Mouse (Mus musculus): ENCODE data around the gene Naa50. TPM values are rescaled to one million over a fixed set of nuclear protein-coding genes. Genes with fewer than 3 reads are reported as not detected.

Naa50 gene
- total RNA-seq, 2 experiments from 2014 or later: 22.5 to 25.6 TPM

GRCm38 (mm10) chr16:44138377-44138978 is 1.2 kb upstream of the Naa50 start:
- no peak for ATAC-seq (replicated peaks; ENCODE audit: low FRiP score, poor library complexity, severe bottlenecking)

DNA sequence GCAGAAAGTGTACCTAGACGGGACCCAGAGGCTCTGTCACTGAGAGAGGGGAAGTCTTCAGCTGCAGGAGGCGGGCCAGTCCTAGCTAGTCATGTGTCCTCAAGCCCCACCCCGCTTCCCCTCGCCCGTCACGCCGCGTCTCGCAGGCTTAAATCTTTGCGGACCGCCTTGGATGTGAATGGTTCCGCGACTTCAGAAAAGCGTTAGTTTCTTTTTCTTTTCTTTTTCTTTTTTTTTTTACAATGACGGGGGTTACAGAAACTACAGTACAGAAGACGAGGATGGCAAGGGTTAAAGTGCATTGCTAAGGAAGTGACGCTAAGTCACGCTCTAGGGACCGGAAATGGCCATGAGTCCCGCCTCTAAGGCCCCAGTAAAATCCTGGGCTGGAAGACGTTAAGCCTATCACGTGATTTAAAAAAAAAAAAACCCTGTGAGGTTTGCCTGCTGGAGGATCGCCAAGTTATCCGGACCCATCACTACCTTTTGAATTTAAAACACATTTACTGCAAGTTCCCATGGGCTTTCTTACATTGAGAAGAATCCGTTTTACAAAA is 573 bp upstream of the Naa50 start:
- ATAC-seq (replicated peaks; ENCODE audit: low FRiP score, poor library complexity, severe bottlenecking): peak; percentile 89

- ATAC-seq (replicated peaks; ENCODE audit: low FRiP score, poor library complexity, severe bottlenecking): peak; percentile 59
These were observed 657 bp downstream of the Naa50 start for GRCm38 (mm10) chr16:44140186-44140787.

- no peak for ATAC-seq (replicated peaks; ENCODE audit: low FRiP score, poor library complexity, severe bottlenecking)
These were observed 1.9 kb downstream of the Naa50 start for GRCm38 (mm10) chr16:44141483-44141882.

GRCm38 (mm10) chr16:44149002-44149767 is 9.6 kb downstream of the Naa50 start:
- no peak for ATAC-seq (replicated peaks; ENCODE audit: low FRiP score, poor library complexity, severe bottlenecking)

DNA sequence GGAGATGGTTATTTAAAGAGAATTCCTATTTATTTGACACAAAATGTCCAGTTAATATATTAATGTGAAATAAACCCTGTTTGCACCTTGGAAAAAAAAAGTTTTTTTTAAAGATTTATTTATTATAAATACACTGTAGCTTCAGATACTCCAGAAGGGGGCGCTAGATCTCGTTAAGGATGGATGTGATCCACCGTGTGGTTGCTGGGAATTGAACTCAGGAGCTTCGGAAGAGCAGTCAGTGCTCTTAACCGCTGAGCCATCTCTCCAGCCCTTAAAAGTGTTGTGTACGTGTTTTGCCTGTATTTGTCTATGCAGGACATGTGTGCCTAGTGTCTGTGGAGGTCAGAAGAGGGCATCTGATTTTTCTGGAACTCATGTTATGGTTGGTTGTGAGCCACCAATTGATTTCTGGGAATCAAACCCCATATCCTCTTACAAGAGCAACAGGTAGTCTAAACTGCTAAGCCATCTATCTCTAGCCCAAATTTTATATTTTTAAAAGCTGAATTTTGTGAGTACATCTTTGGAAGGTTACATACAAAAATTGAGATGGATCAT is 14.9 kb downstream of the Naa50 start:
- no peak for ATAC-seq (replicated peaks; ENCODE audit: low FRiP score, poor library complexity, severe bottlenecking)

GRCm38 (mm10) chr16:44159325-44159724 is 19.7 kb downstream of the Naa50 start:
- ATAC-seq (replicated peaks; ENCODE audit: low FRiP score, poor library complexity, severe bottlenecking): no peak

GRCm38 (mm10) chr16:44163831-44164230 is 24.2 kb downstream of the Naa50 start:
- ATAC-seq (replicated peaks; ENCODE audit: low FRiP score, poor library complexity, severe bottlenecking): no peak

GRCm38 (mm10) chr16:44165182-44165581 is 25.6 kb downstream of the Naa50 start:
- no peak for ATAC-seq (replicated peaks; ENCODE audit: low FRiP score, poor library complexity, severe bottlenecking)

DNA sequence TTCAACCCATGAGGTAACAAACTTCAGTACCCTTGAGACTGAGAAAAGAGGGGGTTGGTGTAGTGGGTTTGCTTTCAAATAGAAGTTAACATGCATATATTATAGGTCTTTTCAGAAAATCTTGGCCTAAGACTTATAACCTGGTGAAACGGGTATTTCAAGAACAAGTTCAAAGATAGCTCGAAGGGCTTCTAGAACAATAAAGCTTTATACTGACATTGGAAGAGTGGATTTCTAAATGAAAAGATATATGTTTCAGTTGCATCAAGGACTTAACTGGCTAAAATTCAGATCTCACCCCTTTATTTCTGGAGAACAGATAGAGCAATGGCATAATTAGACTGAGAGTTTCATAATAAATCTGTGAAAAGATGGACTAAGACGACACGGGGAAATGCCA is 29.4 kb downstream of the Naa50 start:
- no peak for ATAC-seq (replicated peaks; ENCODE audit: low FRiP score, poor library complexity, severe bottlenecking)

DNA sequence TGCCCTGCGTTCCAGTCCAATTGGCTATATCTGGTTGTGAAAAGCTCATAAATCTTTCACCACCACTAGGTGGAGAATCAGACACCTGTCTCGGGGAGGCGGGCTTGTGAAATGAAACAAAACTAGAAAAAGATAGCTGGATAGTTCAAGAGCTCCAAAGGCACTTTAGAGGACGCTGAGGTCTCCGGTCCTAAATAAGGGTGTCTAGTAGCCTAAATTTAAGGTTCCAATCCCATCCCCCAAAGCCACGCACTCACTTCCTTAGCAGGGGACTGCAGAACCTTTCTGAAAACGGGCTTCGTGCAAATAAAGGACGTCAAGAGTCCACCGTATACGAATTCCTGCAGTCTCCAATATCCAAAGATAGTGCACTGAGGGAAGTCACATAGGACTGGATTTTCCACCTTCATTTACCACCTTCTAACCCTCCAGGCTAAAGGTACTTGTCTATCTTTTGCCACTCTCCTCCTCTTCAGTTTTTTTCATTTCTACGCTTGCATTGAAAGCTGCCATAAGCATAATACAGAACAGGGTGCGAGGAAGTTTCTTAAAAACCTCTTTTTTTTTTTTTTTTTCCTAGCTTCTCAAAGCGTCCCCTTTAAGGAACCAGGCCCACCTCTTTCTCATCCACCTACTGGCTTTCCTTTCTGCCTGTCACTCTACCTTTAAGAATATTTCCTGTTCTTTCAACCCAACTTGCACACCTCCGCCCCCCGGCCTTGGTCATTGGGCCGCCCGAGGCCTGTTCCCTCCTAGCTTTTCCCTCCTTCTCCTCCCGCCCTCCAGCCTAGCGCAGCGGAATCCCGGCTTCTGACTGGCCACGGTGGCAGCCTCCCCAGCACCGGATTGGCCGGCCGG is 32.9 kb downstream of the Naa50 start:
- ATAC-seq (replicated peaks; ENCODE audit: low FRiP score, poor library complexity, severe bottlenecking): peak; percentile 97

DNA sequence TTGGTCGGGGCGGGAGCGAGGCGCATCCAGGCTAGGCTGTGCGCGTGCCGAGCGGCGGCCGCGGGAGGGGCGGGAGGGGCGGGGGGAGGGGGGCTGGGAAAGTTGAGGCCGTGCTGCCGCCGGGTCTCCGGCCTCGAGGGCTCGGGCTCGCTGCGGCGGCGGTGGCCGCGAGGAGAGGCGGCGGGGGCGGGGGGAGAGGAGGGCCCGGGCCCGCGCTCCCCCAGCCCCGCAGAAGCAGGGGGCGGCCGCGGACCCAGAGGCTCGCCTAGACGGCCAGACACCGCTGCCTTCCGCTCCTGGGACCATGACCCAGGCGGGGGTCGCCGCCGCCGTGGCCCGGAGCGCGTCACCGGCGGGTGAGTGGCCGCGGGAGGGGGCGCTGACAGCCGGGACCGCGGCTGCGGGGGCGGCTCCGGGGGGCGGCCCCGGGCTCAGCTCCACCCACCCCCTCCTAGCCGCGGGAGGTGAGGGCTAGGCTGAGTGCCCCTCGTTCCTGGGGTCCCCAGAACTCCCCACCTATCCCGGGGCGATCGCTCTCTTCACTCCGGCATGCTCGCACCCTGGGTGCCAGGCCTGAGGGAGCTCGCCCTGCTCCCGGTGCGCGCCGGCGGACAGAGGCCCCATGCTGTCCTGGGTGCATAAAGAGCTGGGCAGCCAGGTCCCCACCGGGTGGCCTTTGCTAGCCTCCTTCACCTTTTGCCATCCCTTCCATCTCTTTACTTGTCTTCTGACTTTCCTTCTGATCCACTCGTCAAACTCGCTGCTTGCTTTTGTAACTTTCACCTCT is 33.7 kb downstream of the Naa50 start, which contains the start of gene Usf3:
Gene Usf3, plus strand, starts transcription at position 92 of the 787 bp plus-strand sequence.
- ATAC-seq (replicated peaks; ENCODE audit: low FRiP score, poor library complexity, severe bottlenecking): peak; percentile 50

DNA sequence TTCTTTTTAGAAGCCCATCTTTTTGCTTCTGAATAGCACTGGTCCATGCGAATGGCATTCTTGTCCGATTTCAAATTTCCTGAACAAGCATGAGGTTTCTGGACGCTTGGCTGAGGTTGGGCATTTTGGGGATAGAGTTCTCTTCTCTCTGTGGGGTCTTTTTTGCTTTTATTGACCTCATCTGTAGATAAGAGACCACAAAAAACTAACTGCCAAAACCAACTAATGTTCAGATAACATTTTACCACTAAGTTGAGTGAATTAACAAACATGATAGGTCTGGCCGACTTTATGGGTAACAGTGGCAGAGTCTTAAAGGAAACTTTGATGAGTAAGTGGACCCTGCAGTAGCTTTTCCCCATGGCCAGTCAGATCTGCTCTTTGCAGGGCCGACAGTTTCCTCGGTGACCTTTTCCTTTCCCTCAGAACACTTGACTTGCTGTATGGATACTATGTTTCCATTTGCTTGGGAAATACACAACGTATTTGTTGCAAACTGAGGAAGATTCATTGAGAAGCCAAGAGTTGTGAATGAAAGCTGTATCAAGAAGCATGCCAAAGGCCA is 34.4 kb downstream of the Naa50 start:
- no peak for ATAC-seq (replicated peaks; ENCODE audit: low FRiP score, poor library complexity, severe bottlenecking)

GRCm38 (mm10) chr16:44175001-44175400 is 35.4 kb downstream of the Naa50 start:
- ATAC-seq (replicated peaks; ENCODE audit: low FRiP score, poor library complexity, severe bottlenecking): no peak

DNA sequence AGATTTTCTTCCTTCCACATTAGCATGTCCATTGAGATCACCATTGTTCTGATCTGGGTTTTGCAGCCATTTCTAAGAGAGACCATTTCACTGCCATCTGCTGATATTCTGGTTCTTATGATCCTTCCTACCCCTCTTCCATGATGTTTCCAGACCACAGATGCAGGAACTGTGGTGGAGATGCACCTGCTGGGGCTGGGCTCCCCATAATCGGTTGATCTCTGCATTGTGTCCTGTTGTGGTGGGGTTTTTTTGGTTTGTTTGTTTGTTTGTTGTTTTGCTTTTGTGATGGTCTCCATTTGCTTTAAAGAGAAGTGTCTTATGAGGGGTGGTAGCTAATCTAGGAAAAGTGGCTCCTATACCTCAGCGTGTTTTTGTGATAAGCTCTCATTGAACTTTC is 36.9 kb downstream of the Naa50 start:
- ATAC-seq (replicated peaks; ENCODE audit: low FRiP score, poor library complexity, severe bottlenecking): no peak

- ATAC-seq (replicated peaks; ENCODE audit: low FRiP score, poor library complexity, severe bottlenecking): no peak
These were observed 38.9 kb downstream of the Naa50 start for GRCm38 (mm10) chr16:44178555-44178954.

DNA sequence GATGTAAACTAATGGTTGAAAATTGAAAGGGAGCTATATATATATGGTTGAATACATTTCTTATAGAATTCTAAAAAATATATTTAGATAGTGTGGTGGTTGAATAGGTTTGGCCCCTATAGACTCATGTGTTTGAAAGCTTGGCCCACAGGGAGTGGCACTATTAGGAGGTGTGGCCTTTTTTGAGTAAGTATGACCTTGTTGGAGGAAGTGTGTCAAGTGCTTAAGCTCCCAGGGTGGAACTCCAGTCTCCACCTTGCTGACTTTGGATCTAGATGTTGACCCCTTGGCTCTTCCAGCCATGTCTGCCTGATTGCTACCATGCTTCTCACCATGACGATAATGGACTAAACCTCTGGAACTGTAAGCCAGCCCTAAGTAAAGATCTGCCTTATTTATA is 43.0 kb downstream of the Naa50 start:
- ATAC-seq (replicated peaks; ENCODE audit: low FRiP score, poor library complexity, severe bottlenecking): no peak

DNA sequence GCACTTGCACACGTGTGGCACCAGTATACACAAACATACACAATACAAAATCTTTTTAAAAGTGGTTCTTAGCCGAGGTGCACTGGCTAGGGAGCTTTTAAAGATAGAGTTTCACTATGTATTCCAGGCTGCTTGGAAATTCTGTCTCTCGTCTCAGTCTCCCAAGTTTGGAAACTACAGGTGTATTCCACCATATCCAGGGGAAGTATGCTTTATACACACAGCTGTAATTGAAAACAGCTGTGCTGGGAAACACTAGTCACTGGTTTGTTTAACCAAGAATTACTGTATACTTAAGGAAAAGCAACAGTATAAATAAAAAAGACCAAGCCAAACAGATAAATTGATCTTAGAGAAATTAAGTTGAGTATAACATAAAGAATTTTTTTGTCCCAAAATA is 45.1 kb downstream of the Naa50 start:
- no peak for ATAC-seq (replicated peaks; ENCODE audit: low FRiP score, poor library complexity, severe bottlenecking)
